Mouse (Mus musculus) embryonic facial prominence, embryonic 12.5 days (tissue): ENCODE measurements at regions not wholly inside any gene's neighbourhood (a gene's known extent, or its start where the extent isn't known, plus 50 kb on each side); places are given as distances from the start of the nearest gene placed in this dataset.

ENCODE experiments used
- ATAC-seq: fragments of 200-750 bp; cut with Nextera tagmentation; 2 replicates; pipeline ENCODE4 v1.8.0; 2017; ENCODE audit not compliant: insufficient number of reproducible peaks, insufficient read depth, low FRiP score, low TSS enrichment
- H3K27ac ChIP-seq: fragments of 300-500 bp; sonication (generic); 2 replicates; pipeline ENCODE4 v1.5.1; 2016; ENCODE audit warnings: mild to moderate bottlenecking
- H3K27me3 ChIP-seq: fragments of 300-500 bp; sonication (generic); 2 replicates; pipeline ENCODE4 v1.6.1; 2016; ENCODE audit warnings: mild to moderate bottlenecking, moderate library complexity
- H3K36me3 ChIP-seq: fragments of 300-500 bp; sonication (generic); 2 replicates; pipeline ENCODE4 v1.6.1; 2016; ENCODE audit warnings: mild to moderate bottlenecking
- H3K4me1 ChIP-seq: fragments of 300-500 bp; sonication (generic); 2 replicates; pipeline ENCODE4 v1.6.1; 2016
- H3K4me2 ChIP-seq: fragments of 300-500 bp; sonication (generic); replicated peaks from 2 replicates; pipeline ENCODE4 v1.6.1; 2016; ENCODE audit warnings: mild to moderate bottlenecking, moderate library complexity
- H3K4me3 ChIP-seq: fragments of 300-500 bp; sonication (generic); 2 replicates; pipeline ENCODE4 v1.5.1; 2016; ENCODE audit warnings: mild to moderate bottlenecking
- H3K9ac ChIP-seq: fragments of 300-500 bp; sonication (generic); 2 replicates; pipeline ENCODE4 v1.6.1; 2016; ENCODE audit warnings: mild to moderate bottlenecking, moderate library complexity
- H3K9me3 ChIP-seq: fragments of 300-500 bp; sonication (generic); 2 replicates; pipeline ENCODE4 v1.6.1; 2016; ENCODE audit warnings: mild to moderate bottlenecking, moderate library complexity
- WGBS: fragments of 180-500 bp; shearing (Covaris S2); methylation state at CpG from one replicate; pipeline ENCODE4 v1.1.7; 2016; 5-methylcytosine and 5-hydroxymethylcytosine counted together

GRCm38 (mm10) chrX:11575571-11575970, 247.9 kb downstream of the H2al1j start:
- H3K9ac ChIP-seq, result no peak overlapping the region
- no peaks in the 10 kb centered on the region for H3K4me1 ChIP-seq
- WGBS, result 85% methylated on average over 6 of the region's 6 CpGs
- no peak overlapping the region for H3K4me2 ChIP-seq
- no peak overlapping the region for H3K4me3 ChIP-seq
- no peaks in the 10 kb centered on the region for H3K9me3 ChIP-seq
- no peaks in the 10 kb centered on the region for H3K36me3 ChIP-seq
- peaks cover 4% of the 10 kb centered on the region; the same call in 1 of the 2 replicates for H3K27me3 ChIP-seq
- no peak overlapping the region for H3K27ac ChIP-seq
- no peak for ATAC-seq

GRCm38 (mm10) chrX:11576287-11576686, 248.7 kb downstream of the H2al1j start:
- Histone ChIP-seq H3K4me1 (no peaks in the 10 kb centered on the region), H3K9me3 (no peaks in the 10 kb centered on the region), H3K27ac (no peak overlapping the region), H3K4me2 (no peak overlapping the region), H3K27me3 (peaks cover 4% of the 10 kb centered on the region; the same call in 1 of the 2 replicates), H3K36me3 (no peaks in the 10 kb centered on the region), H3K9ac (no peak overlapping the region), H3K4me3 (no peak overlapping the region)
- no peak for ATAC-seq
- WGBS, result 76% methylated on average over 8 of the region's 8 CpGs

- 69% methylated on average over 3 of the region's 3 CpGs for WGBS
- no peak overlapping the region for H3K4me2 ChIP-seq
- no peak overlapping the region for H3K9ac ChIP-seq
- no peak for ATAC-seq
- H3K36me3 ChIP-seq, result no peaks in the 10 kb centered on the region
- peaks cover 4% of the 10 kb centered on the region; the same call in 1 of the 2 replicates for H3K27me3 ChIP-seq
- H3K27ac ChIP-seq, result no peak overlapping the region
- no peak overlapping the region for H3K4me3 ChIP-seq
- H3K9me3 ChIP-seq, result no peaks in the 10 kb centered on the region
- no peaks in the 10 kb centered on the region for H3K4me1 ChIP-seq
Measured at GRCm38 (mm10) chrX:11577294-11577693, 249.7 kb downstream of the H2al1j start.

GRCm38 (mm10) chrX:11585353-11585752, 257.7 kb downstream of the H2al1j start:
- H3K4me1 ChIP-seq, result 0 out of 2 replicates have a peak, but pooled peaks cover 10% of the 10 kb centered on the region
- no peak overlapping the region for H3K4me2 ChIP-seq
- no peak overlapping the region for H3K27ac ChIP-seq
- no peak overlapping the region for H3K4me3 ChIP-seq
- WGBS, result 75% methylated on average over 5 of the region's 5 CpGs
- no peaks in the 10 kb centered on the region for H3K36me3 ChIP-seq
- ATAC-seq, result no peak
- H3K9ac ChIP-seq, result no peak overlapping the region
- H3K9me3 ChIP-seq, result no peaks in the 10 kb centered on the region
- peaks cover 3% of the 10 kb centered on the region; the same call in 1 of the 2 replicates for H3K27me3 ChIP-seq

GRCm38 (mm10) chrX:11591391-11592187, 264.0 kb downstream of the H2al1j start:
- no peak overlapping the region for H3K4me3 ChIP-seq
- WGBS, result 24% methylated on average over 10 of the region's 10 CpGs
- no peaks in the 10 kb centered on the region for H3K9me3 ChIP-seq
- H3K4me2 ChIP-seq, result peak overlapping the region; percentile 25
- H3K4me1 ChIP-seq, result peaks cover 21% of the 10 kb centered on the region; the same call in 1 of the 2 replicates
- no peak overlapping the region for H3K9ac ChIP-seq
- no peaks in the 10 kb centered on the region for H3K36me3 ChIP-seq
- peak; percentile 56; the same call in 1 of the 2 replicates for ATAC-seq
- H3K27me3 ChIP-seq, result peaks cover 15% of the 10 kb centered on the region
- 0 out of 2 replicates have a peak overlapping the region, but pooled peaks have one; percentile 36 for H3K27ac ChIP-seq

- Histone ChIP-seq H3K36me3 (no peaks in the 10 kb centered on the region), H3K27me3 (peaks cover 12% of the 10 kb centered on the region), H3K4me3 (no peak overlapping the region), H3K27ac (no peak overlapping the region), H3K9me3 (no peaks in the 10 kb centered on the region), H3K9ac (no peak overlapping the region), H3K4me2 (no peak overlapping the region), H3K4me1 (peaks cover 16% of the 10 kb centered on the region; the same call in 1 of the 2 replicates)
- WGBS, result 45% methylated on average over 3 of the region's 3 CpGs
- ATAC-seq, result no peak
Measured at GRCm38 (mm10) chrX:11594542-11594941, 266.9 kb downstream of the H2al1j start.

GRCm38 (mm10) chrX:11597548-11597947, 269.9 kb downstream of the H2al1j start:
- no peak overlapping the region for H3K4me3 ChIP-seq
- no peak overlapping the region for H3K4me2 ChIP-seq
- no peak overlapping the region for H3K27ac ChIP-seq
- ATAC-seq, result no peak
- 75% methylated on average over 7 of the region's 7 CpGs for WGBS
- H3K9ac ChIP-seq, result no peak overlapping the region
- H3K27me3 ChIP-seq, result peaks cover 16% of the 10 kb centered on the region; the same call in 1 of the 2 replicates
- H3K9me3 ChIP-seq, result no peaks in the 10 kb centered on the region
- H3K4me1 ChIP-seq, result no peaks in the 10 kb centered on the region
- no peaks in the 10 kb centered on the region for H3K36me3 ChIP-seq

GRCm38 (mm10) chrX:11614237-11614636, 286.6 kb downstream of the H2al1j start:
- Histone ChIP-seq H3K36me3 (no peaks in the 10 kb centered on the region), H3K27me3 (no peaks in the 10 kb centered on the region), H3K4me2 (no peak overlapping the region), H3K4me3 (no peak overlapping the region), H3K4me1 (no peaks in the 10 kb centered on the region), H3K27ac (no peak overlapping the region), H3K9me3 (no peaks in the 10 kb centered on the region), H3K9ac (no peak overlapping the region)
- no peak for ATAC-seq
- 37% methylated on average over 8 of the region's 8 CpGs for WGBS

GRCm38 (mm10) chrX:11621045-11621763, 293.6 kb downstream of the H2al1j start:
- Histone ChIP-seq H3K4me1 (0 out of 2 replicates have a peak, but pooled peaks cover 4% of the 10 kb centered on the region), H3K4me2 (no peak overlapping the region), H3K27ac (no peak overlapping the region), H3K9ac (no peak overlapping the region), H3K36me3 (no peaks in the 10 kb centered on the region), H3K27me3 (no peaks in the 10 kb centered on the region), H3K9me3 (no peaks in the 10 kb centered on the region), H3K4me3 (no peak overlapping the region)
- ATAC-seq, result no peak
- WGBS, result 59% methylated on average over 19 of the region's 19 CpGs

GRCm38 (mm10) chrX:11626274-11626878, 298.8 kb downstream of the H2al1j start:
- no peaks in the 10 kb centered on the region for H3K27me3 ChIP-seq
- WGBS, result 47% methylated on average over 10 of the region's 10 CpGs
- H3K4me3 ChIP-seq, result no peak overlapping the region
- H3K9ac ChIP-seq, result no peak overlapping the region
- no peaks in the 10 kb centered on the region for H3K36me3 ChIP-seq
- H3K27ac ChIP-seq, result no peak overlapping the region
- no peaks in the 10 kb centered on the region for H3K9me3 ChIP-seq
- no peak overlapping the region for H3K4me2 ChIP-seq
- 0 out of 2 replicates have a peak, but pooled peaks cover under 1% of the 10 kb centered on the region for H3K4me1 ChIP-seq
- ATAC-seq, result no peak

- Histone ChIP-seq H3K27ac (no peak overlapping the region), H3K4me3 (no peak overlapping the region), H3K27me3 (no peaks in the 10 kb centered on the region), H3K4me1 (no peaks in the 10 kb centered on the region), H3K4me2 (no peak overlapping the region), H3K36me3 (no peaks in the 10 kb centered on the region), H3K9ac (no peak overlapping the region), H3K9me3 (no peaks in the 10 kb centered on the region)
- ATAC-seq, result no peak
- WGBS, result 75% methylated on average over 2 of the region's 2 CpGs
Measured at GRCm38 (mm10) chrX:11629362-11629761, 301.7 kb downstream of the H2al1j start.
